Comparison of ENCODE assay signal across 14 mouse cellular contexts in the genomic region with DNA sequence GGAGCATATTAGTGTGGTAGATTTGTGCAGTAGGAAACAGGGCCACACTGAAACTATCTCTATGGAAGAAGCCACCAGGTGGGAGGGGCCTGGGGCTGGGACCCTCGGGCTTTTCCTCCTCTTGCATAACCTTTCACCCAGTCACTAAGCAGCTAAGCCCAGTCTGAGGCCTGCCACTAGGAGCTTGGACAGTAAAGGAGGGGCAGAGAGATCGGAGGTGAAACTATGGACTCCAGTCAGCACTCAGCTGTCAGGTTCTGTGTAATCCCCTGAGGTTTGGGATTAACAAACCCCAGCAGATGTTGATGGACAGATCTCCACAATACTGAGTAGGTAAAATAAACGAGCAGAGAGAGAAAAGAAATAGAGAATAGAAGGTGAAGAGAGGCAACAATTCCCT. TPM values are rescaled to one million over a fixed set of nuclear protein-coding genes. Genes with fewer than 3 reads are reported as not detected.
A peak's percentile ranks its signal among the peaks of the same experiment; 100 is the strongest.
DNase-seq lines count a peak whose midpoint lies in the region; ATAC-seq and TF ChIP-seq lines count a peak whose summit lies in the region.
"Had no signal": no experiment of that assay in that cellular context is flagged by ENCODE, and none has a peak within 500 bp of the region (broad histone marks: within the 10 kb centered on the region; RNA-seq: fewer than 3 reads in every experiment).

No protein-coding gene starts in this region.

- no peak for TF ChIP-seq CTCF in lung, embryonic 14.5 days (IDR thresholded peaks at IDR 0.05; ENCODE audit: low read depth)
- TF ChIP-seq CTCF in hindbrain, postnatal 0 days (IDR thresholded peaks at IDR 0.05; ENCODE audit: low read depth), result no peak

- no peak for ATAC-seq in lung, embryonic 14.5 days (ENCODE audit: insufficient read depth)
- ATAC-seq in hindbrain, embryonic 14.5 days (ENCODE audit: low FRiP score), result no peak
- ATAC-seq in hindbrain, postnatal 0 days, result no peak

- no peak for DNase-seq in lung, embryonic 14.5 days
- no peak for DNase-seq in lung, postnatal 14 days
- DNase-seq in hindbrain, embryonic 14.5 days (ENCODE audit: low spot score), result no peak
- no peak for DNase-seq in hindbrain, postnatal 0 days (ENCODE audit: low spot score)
- DNase-seq in retina, postnatal 7 days (ENCODE audit: low read depth, low spot score), result peak; percentile 35
- DNase-seq in testis, postnatal 10 days (ENCODE audit: low spot score), result no peak
- DNase-seq in right cerebral cortex, postnatal 25 days, result no peak
- DNase-seq: cerebellum, adult 9-10 months; kidney, adult 11 months; kidney, postnatal 14 days; thymus, adult 18-20 months had no signal

- peak overlapping the region; percentile 14; the same call in 1 of the 2 replicates for H3K27ac ChIP-seq in lung, embryonic 14.5 days (ENCODE audit: low read depth)
- H3K27ac ChIP-seq in hindbrain, embryonic 14.5 days, result peak overlapping the region; percentile 72
- H3K27ac ChIP-seq in hindbrain, postnatal 0 days, result peak overlapping the region; percentile 67; the same call in 1 of the 2 replicates
- H3K27ac ChIP-seq: heart, embryonic 15.5 days; liver, embryonic 14.5 days had no signal

- no peak overlapping the region for H3K4me2 ChIP-seq in lung, embryonic 14.5 days
- H3K4me2 ChIP-seq in hindbrain, embryonic 14.5 days (replicated peaks), result no peak overlapping the region
- no peak overlapping the region for H3K4me2 ChIP-seq in hindbrain, postnatal 0 days (ENCODE audit: low read depth, low read length)
- H3K4me2 ChIP-seq: heart, embryonic 15.5 days had no signal

- 29% methylated on average over 3 of the region's 3 CpGs for WGBS in lung, embryonic 14.5 days
- WGBS in hindbrain, embryonic 14.5 days, result 30% methylated on average over 3 of the region's 3 CpGs
- WGBS in hindbrain, postnatal 0 days, result 28% methylated on average over 3 of the region's 3 CpGs

- no peak overlapping the region for H3K4me3 ChIP-seq in lung, embryonic 14.5 days (ENCODE audit: low read depth, low read length)
- H3K4me3 ChIP-seq in hindbrain, embryonic 14.5 days (replicated peaks; ENCODE audit: low read length), result no peak overlapping the region
- H3K4me3 ChIP-seq in hindbrain, postnatal 0 days (ENCODE audit: low read length), result no peak overlapping the region
- H3K4me3 ChIP-seq: heart, embryonic 15.5 days had no signal

- H3K4me1 ChIP-seq in lung, embryonic 14.5 days (ENCODE audit: insufficient read depth), result 0 out of 2 replicates have a peak, but pooled peaks cover 8% of the 10 kb centered on the region
- H3K4me1 ChIP-seq in hindbrain, embryonic 14.5 days (replicated peaks; ENCODE audit: control insufficient read depth, insufficient read depth, low read length), result peaks cover 31% of the 10 kb centered on the region
- peaks cover 8% of the 10 kb centered on the region; the same call in 1 of the 2 replicates for H3K4me1 ChIP-seq in hindbrain, postnatal 0 days (ENCODE audit: insufficient read depth, low read length)

- H3K9me3 ChIP-seq in lung, embryonic 14.5 days (ENCODE audit: low read depth, low read length), result no peaks in the 10 kb centered on the region
- H3K9me3 ChIP-seq in hindbrain, embryonic 14.5 days (ENCODE audit: control insufficient read depth, low read length), result no peaks in the 10 kb centered on the region
- H3K9me3 ChIP-seq in hindbrain, postnatal 0 days (ENCODE audit: low read length), result no peaks in the 10 kb centered on the region
- H3K9me3 ChIP-seq: heart, embryonic 15.5 days had no signal

- H3K27me3 ChIP-seq in lung, embryonic 14.5 days (ENCODE audit: insufficient read depth, low read length), result no peaks in the 10 kb centered on the region
- no peaks in the 10 kb centered on the region for H3K27me3 ChIP-seq in hindbrain, embryonic 14.5 days (ENCODE audit: control insufficient read depth, insufficient read depth, low read length)
- H3K27me3 ChIP-seq in hindbrain, postnatal 0 days (ENCODE audit: insufficient read depth, low read length), result no peaks in the 10 kb centered on the region
- H3K27me3 ChIP-seq: CH12.LX; heart, embryonic 15.5 days had no signal

- no peaks in the 10 kb centered on the region for H3K36me3 ChIP-seq in lung, embryonic 14.5 days (ENCODE audit: insufficient read depth)
- H3K36me3 ChIP-seq in hindbrain, embryonic 14.5 days (replicated peaks; ENCODE audit: control insufficient read depth, insufficient read depth), result no peaks in the 10 kb centered on the region
- no peaks in the 10 kb centered on the region for H3K36me3 ChIP-seq in hindbrain, postnatal 0 days (ENCODE audit: insufficient read depth, low read length)
- H3K36me3 ChIP-seq: heart, embryonic 15.5 days had no signal

- H3K9ac ChIP-seq in lung, embryonic 14.5 days, result no peak overlapping the region
- H3K9ac ChIP-seq in hindbrain, embryonic 14.5 days, result no peak overlapping the region
- no peak overlapping the region for H3K9ac ChIP-seq in hindbrain, postnatal 0 days (replicated peaks; ENCODE audit: low read length)
- H3K9ac ChIP-seq: heart, embryonic 15.5 days; liver, embryonic 14.5 days had no signal

RNA-seq across cellular contexts. Expression of a gene that starts 33.1 kb away (rescaled TPM):
- polyA plus RNA-seq in lung, embryonic 14.5 days (2014; fragmentation: Nextera tagmentation; extraction: Ambion mirVana), result 29.9 and 35.0 TPM in 2 replicates
- polyA plus RNA-seq in hindbrain, embryonic 14.5 days (2014; fragmentation: Nextera tagmentation; extraction: Ambion mirVana), result 33.8 and 38.2 TPM in 2 replicates
- total RNA-seq in hindbrain, postnatal 0 days (2014; rRNA removed), result 25.9 and 32.7 TPM in 2 replicates
- 26.3 and 27.1 TPM in 2 replicates for polyA plus RNA-seq in hindbrain, postnatal 0 days (2015; fragmentation: Nextera tagmentation; extraction: Ambion mirVana)

RNA-seq across cellular contexts. Expression of a gene that starts 51.8 kb away (rescaled TPM):
- polyA plus RNA-seq in lung, embryonic 14.5 days (2014; fragmentation: Nextera tagmentation; extraction: Ambion mirVana), result 3.6 and 4.0 TPM in 2 replicates
- polyA plus RNA-seq in hindbrain, embryonic 14.5 days (2014; fragmentation: Nextera tagmentation; extraction: Ambion mirVana), result 4.5 and 6.4 TPM in 2 replicates
- 2.1 and 3.1 TPM in 2 replicates for total RNA-seq in hindbrain, postnatal 0 days (2014; rRNA removed)
- polyA plus RNA-seq in hindbrain, postnatal 0 days (2015; fragmentation: Nextera tagmentation; extraction: Ambion mirVana), result 5.3 and 6.3 TPM in 2 replicates

RNA-seq across cellular contexts. Expression of a gene that starts 59.5 kb away (rescaled TPM):
- 656 and 719 TPM in 2 replicates for polyA plus RNA-seq in lung, embryonic 14.5 days (2014; fragmentation: Nextera tagmentation; extraction: Ambion mirVana)
- 215 and 261 TPM in 2 replicates for polyA plus RNA-seq in hindbrain, embryonic 14.5 days (2014; fragmentation: Nextera tagmentation; extraction: Ambion mirVana)
- total RNA-seq in hindbrain, postnatal 0 days (2014; rRNA removed), result 61.0 and 101 TPM in 2 replicates
- polyA plus RNA-seq in hindbrain, postnatal 0 days (2015; fragmentation: Nextera tagmentation; extraction: Ambion mirVana), result 258 and 271 TPM in 2 replicates

Comparison
In these comparisons a context has a peak if more than half of its experiments do, and no peak if none do; other contexts are left out.
1. H3K27ac ChIP-seq: peak in every context shown above with its lines; median percentile 72 in hindbrain, embryonic 14.5 days; 67 in hindbrain, postnatal 0 days; 14 in lung, embryonic 14.5 days.